Mouse (Mus musculus): ENCODE data around the gene 6430571L13Rik.

6430571L13Rik gene

GRCm38 (mm10) chr9:107323558-107323957 lies 16.8 kb upstream of the 6430571L13Rik start:
- TF ChIP-seq GATA4 (IDR thresholded peaks at IDR 0.05; ENCODE audit: insufficient replicate concordance, low read length), result peak; percentile 60; the same call in 1 of the 2 replicates

DNA sequence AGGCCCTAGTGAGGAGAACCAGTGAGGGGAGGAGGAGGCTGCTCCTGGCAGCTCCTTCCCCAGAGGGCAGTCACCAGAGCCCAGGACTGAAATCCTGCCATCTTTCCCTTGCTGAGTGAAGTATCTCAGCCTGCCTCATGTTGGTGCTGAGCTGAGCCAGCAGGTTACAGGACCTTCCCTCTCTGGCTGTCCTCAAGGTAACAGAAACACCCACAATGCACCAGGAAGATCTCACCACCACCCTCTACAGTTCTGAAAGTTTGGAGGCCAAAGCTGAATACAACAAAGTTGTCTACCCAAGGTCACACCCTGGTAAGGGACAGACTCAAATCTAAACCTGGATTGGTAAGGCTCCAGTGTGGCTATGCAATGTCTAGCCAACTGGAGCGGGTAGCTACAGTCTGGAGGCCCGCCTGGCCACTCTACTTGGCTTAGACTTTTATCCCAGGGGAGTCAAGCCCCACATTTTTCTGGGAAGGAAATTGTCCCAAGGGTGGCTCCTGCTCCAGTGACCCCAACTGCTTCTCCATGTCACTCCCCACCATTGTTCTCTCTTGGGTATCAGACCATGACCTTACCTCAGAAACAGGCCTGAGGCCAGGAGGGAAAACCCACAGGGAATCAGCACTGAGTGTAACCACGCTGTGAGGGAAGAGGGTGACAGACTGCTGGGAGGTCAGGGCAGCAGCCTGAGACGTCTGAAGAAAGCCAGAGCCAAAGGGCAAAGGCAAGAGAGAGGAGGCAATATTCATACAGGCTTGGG lies 15.4 kb upstream of the 6430571L13Rik start:
- TF ChIP-seq GATA4 (IDR thresholded peaks at IDR 0.05; ENCODE audit: insufficient replicate concordance, low read length), result no peak

GRCm38 (mm10) chr9:107325904-107326303 lies 14.5 kb upstream of the 6430571L13Rik start:
- TF ChIP-seq GATA4 (IDR thresholded peaks at IDR 0.05; ENCODE audit: insufficient replicate concordance, low read length), result no peak

- no peak for TF ChIP-seq GATA4 (IDR thresholded peaks at IDR 0.05; ENCODE audit: insufficient replicate concordance, low read length)
Measured at GRCm38 (mm10) chr9:107327879-107328620, 12.4 kb upstream of the 6430571L13Rik start.

DNA sequence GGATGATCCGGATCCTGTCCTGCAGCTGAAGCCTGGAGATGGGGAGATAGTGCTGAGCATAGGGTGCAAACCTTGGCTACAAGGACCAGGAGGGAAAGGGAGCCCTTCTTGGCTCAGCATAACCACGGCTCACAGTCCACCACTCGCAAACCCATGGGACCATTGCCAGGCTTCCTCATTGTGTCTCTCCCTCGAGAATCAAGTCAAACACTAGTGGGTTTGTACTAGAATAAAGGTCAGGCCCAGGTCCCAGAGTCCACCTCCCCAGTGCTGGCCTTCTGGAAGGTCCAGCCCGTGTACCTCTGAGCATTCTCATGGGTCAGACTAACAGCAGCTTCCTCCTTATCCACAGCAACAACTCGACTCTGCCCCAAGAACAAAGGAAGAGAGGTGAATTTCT lies 9.6 kb upstream of the 6430571L13Rik start:
- no peak for TF ChIP-seq GATA4 (IDR thresholded peaks at IDR 0.05; ENCODE audit: insufficient replicate concordance, low read length)

GRCm38 (mm10) chr9:107333686-107334085 lies 6.7 kb upstream of the 6430571L13Rik start:
- no peak for TF ChIP-seq GATA4 (IDR thresholded peaks at IDR 0.05; ENCODE audit: insufficient replicate concordance, low read length)

DNA sequence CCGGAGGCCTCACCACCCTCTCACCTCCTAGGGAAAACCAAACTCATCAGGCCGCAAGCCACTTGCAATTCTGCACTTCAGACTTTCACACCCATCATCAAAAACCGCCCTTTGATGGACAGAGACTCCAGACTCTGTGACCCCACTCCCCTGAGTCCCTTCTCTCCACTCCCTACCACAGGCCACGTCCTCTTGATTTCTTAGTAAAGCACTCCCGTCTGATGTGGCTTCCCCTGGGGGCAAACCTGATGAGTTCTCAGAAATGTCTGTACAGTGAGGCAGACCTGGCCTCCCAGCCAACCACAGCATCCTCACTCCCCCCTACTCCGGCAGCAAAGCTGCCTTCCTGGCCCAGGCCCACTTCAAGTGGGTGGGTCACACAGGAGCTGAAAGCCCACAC lies 6.0 kb upstream of the 6430571L13Rik start:
- TF ChIP-seq GATA4 (IDR thresholded peaks at IDR 0.05; ENCODE audit: insufficient replicate concordance, low read length), result no peak

GRCm38 (mm10) chr9:107335046-107335445 lies 5.4 kb upstream of the 6430571L13Rik start:
- TF ChIP-seq GATA4 (IDR thresholded peaks at IDR 0.05; ENCODE audit: insufficient replicate concordance, low read length), result no peak

- no peak for TF ChIP-seq GATA4 (IDR thresholded peaks at IDR 0.05; ENCODE audit: insufficient replicate concordance, low read length)
Measured at GRCm38 (mm10) chr9:107335909-107336308, 4.5 kb upstream of the 6430571L13Rik start.

DNA sequence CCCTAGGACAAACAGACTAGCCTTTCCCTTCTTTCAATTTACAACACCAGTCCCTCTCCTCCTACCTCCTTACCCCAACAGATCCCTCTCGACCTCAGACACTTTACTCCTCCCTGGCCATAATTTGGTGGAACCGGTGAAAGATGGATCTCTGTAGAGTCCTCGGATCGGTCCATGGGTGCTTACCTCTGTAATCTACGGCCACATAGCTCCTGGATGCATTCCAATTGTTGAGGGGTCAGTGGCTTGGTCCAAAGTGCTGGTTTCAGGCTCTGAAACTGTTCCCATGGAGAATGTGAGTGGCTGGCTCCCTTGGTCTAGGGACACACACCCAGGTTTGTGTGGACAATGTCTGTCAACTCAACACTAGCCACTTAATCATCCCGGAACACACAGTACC lies 4.0 kb upstream of the 6430571L13Rik start:
- no peak for TF ChIP-seq GATA4 (IDR thresholded peaks at IDR 0.05; ENCODE audit: insufficient replicate concordance, low read length)

DNA sequence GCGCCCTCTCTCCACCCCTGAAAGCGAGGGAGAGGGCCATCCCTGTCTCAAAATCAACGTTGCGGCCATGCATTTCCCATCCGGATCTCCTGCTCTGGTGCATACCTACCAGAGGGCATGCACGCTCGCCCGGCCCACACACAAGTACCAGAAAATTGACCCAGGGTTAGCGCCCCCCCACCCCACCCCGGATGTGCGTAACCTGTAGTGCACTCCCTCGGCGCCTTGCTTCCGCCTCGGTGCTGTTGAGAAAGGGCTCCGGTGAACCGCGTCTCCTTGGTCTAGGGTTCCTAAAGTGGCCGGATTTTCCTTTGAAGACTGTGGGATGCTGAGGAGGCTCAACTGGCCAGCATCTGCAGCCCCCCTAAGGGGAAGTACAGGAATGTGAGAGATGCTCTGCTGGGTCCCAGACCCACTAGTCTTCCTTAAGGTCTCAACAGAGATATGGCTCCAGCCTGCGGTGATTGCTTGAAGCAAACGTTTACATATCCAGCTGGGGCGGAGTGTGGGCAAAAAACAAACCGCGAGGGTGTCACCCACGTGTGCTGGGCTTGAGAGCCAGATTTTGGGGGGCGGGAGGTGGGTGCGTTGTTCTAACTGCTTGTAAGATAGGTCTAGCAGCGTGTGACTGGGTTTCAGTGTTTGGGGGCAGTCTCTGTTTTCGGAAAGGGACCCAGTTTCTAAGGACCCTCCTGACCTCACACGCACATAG lies 2.1 kb upstream of the 6430571L13Rik start, which contains the start of gene Hemk1:
Gene Hemk1, minus strand, starts transcription at position 179 of the 712 bp plus-strand sequence.
- TF ChIP-seq GATA4 (IDR thresholded peaks at IDR 0.05; ENCODE audit: insufficient replicate concordance, low read length), result peak; percentile 13; the same call in 1 of the 2 replicates

DNA sequence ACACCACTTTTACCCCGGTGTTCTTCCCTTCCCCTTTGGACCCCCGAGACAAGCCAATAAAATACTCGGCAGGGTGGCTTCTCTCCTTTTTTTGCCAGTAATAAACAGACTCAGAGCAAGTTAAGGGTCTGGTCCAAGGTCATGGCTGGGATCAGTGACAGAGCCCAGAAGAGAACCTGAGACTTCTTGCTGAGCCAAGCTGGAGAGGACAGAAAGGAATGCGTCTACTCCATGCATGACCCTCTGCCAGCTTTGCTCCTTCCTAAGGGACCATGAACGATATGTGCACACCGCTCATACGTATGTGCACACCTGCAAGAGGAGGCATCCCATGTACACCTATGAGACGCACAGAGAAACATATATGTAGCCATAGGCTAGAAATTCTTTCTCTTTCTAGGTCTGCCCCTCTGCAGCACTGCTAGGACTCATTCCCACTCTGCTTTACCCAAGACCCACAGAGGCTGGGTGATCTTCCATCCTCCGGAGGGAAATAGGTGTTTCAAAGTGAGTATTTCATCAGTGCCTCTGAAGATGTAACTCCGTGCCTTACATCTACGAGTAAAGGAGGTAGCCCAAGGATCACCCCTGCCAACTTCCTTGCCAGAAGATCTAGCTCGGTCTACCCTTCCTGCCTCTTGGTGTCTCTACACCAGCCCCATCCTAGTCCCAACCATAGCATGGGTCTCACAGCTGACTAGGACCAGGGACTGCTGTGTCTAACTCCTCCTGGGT lies 676 bp downstream of the 6430571L13Rik start:
- TF ChIP-seq GATA4 (IDR thresholded peaks at IDR 0.05; ENCODE audit: insufficient replicate concordance, low read length), result no peak

GRCm38 (mm10) chr9:107342201-107342709 lies 1.9 kb downstream of the 6430571L13Rik start:
- no peak for TF ChIP-seq GATA4 (IDR thresholded peaks at IDR 0.05; ENCODE audit: insufficient replicate concordance, low read length)

- TF ChIP-seq GATA4 (IDR thresholded peaks at IDR 0.05; ENCODE audit: insufficient replicate concordance, low read length), result no peak
Measured at GRCm38 (mm10) chr9:107343146-107343943, 2.9 kb downstream of the 6430571L13Rik start.

Measured in liver, adult (tissue).